Mouse (Mus musculus) spleen, adult 2 months (tissue): ENCODE measurements around the gene Rpl23a.

Experiments used
- CTCF ChIP-seq: fragments of 200-500 bp; IDR thresholded peaks from 2 replicates; pipeline ENCODE4 v1.5.1; 2011; ENCODE audit warnings: mild to moderate bottlenecking, inconsistent platforms; ENCODE audit not compliant: insufficient read depth, insufficient read length, insufficient replicate concordance; ENCODE audit errors: extremely low read depth
- POLR2A ChIP-seq: fragments of 200-500 bp; IDR thresholded peaks from 2 replicates; pipeline ENCODE4 v1.6.1; 2011; ENCODE audit warnings: low read depth, low read length, inconsistent platforms

- TF ChIP-seq POLR2A (no peak), CTCF (no peak)
These were observed 22.2 kb downstream of the Rpl23a start for GRCm38 (mm10) chr11:78161169-78161568.
